Mouse (Mus musculus): ENCODE data around the gene Nap1l5. TPM values are rescaled to one million over a fixed set of nuclear protein-coding genes. Genes with fewer than 3 reads are reported as not detected.

Nap1l5 gene
- polyA plus RNA-seq (2015; fragmentation: Nextera tagmentation; extraction: Ambion mirVana) = 0.19 and 0.22 TPM in 2 replicates

DNA sequence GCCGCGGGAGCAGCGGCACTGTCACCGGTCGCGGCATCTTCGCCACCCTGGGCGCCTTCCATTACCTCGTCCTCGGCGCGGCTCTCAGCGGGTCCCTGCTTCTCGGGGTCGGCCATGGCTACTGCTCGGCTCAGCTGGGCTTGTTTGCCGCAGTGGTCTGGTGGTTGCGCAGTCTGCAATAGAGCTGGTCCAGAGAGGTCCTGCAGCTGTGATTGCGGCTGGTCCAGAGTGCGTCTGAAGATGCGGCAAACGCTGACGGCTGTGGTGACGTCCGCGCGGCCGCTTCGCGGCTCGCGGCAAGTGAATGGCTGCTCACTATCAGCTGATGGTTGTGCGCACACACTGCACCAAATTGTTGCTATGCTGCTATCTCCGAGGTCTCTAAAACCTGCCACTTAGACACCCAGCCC is at the start of gene Nap1l5:
TSS of gene Nap1l5 (minus strand) at position 225 of the 410 bp plus-strand sequence.
- Histone ChIP-seq H3K4me2 (ENCODE audit: low read depth, low read length) (peak within 1 kb of the TSS; percentile 50), H3K36me3 (replicated peaks; ENCODE audit: insufficient read depth, low read length) (no peaks in the 10 kb centered on the region; the same call in 1 of the 2 replicates), H3K27me3 (ENCODE audit: insufficient read depth, low read length) (no peaks in the 10 kb centered on the region), H3K9ac (replicated peaks) (no peak within 1 kb of the TSS), H3K27ac (ENCODE audit: low read depth) (no peak within 1 kb of the TSS), H3K9me3 (ENCODE audit: low read length) (no peaks in the 10 kb centered on the region), H3K4me3 (ENCODE audit: low read depth, low read length) (peak within 1 kb of the TSS; percentile 24), H3K4me1 (ENCODE audit: insufficient read depth) (no peaks in the 10 kb centered on the region)
- ATAC-seq = no peak
- TF ChIP-seq CTCF (IDR thresholded peaks at IDR 0.05; ENCODE audit: low read depth) (no peak), EP300 (IDR thresholded peaks at IDR 0.05; ENCODE audit: low read depth) (no peak)
- 67% methylated on average over 34 of the region's 34 CpGs for WGBS (ENCODE audit: insufficient replicate concordance)
- DNase-seq = no peak

DNA sequence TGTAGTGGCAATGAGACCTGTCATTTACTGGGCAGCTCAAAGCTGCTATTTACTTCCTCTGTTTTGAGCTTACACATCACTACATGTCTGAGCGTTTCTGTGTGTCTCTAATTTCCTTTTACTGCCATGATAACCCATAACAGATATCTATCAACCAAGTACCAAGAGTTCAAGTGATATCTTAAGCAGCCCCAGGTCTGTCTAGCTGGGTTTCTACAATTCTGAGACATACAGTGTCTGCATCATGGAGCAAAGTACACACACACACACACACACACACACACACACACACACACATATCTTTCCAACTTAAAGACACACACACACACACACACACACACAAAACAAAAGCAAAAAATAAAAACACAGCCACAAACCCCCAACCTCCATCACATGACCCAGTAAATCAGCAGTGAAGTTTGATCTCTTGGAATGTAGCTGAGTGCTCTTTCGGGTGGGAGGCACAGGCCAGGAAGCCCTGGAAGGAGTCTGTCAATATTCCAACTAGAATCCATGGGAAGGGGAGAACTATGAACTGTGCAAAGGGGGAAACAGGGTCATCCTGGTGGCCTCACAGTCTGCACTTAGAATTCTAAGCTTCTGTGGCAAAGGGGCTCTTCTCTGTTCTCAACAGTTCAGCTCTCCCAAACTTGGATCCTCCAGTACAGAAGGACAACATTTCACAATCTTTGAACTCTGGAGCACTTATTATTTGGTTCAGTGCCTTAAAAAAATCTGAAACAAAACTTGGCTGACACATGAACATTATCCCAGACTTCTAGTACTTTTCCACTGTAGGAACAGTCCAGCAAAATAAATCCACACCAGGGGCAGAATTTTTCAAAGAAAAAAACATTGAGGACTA is 44.5 kb upstream of the Nap1l5 start:
- Histone ChIP-seq H3K9me3 (ENCODE audit: low read length) (0 out of 2 replicates have a peak, but pooled peaks cover 4% of the 10 kb centered on the region), H3K36me3 (replicated peaks; ENCODE audit: insufficient read depth, low read length) (peaks cover 6% of the 10 kb centered on the region), H3K27me3 (ENCODE audit: insufficient read depth, low read length) (no peaks in the 10 kb centered on the region), H3K4me1 (ENCODE audit: insufficient read depth) (no peaks in the 10 kb centered on the region), H3K4me3 (ENCODE audit: low read depth, low read length) (no peak overlapping the region), H3K9ac (replicated peaks) (no peak overlapping the region), H3K4me2 (ENCODE audit: low read depth, low read length) (no peak overlapping the region), H3K27ac (ENCODE audit: low read depth) (peak overlapping the region; percentile 61)
- TF ChIP-seq CTCF (IDR thresholded peaks at IDR 0.05; ENCODE audit: low read depth) = no peak
- TF ChIP-seq EP300 (IDR thresholded peaks at IDR 0.05; ENCODE audit: low read depth) = no peak
- ATAC-seq (peak; percentile 76), DNase-seq (peak; percentile 17)
- 26% methylated on average over 2 of the region's 2 CpGs for WGBS (ENCODE audit: insufficient replicate concordance)

DNA sequence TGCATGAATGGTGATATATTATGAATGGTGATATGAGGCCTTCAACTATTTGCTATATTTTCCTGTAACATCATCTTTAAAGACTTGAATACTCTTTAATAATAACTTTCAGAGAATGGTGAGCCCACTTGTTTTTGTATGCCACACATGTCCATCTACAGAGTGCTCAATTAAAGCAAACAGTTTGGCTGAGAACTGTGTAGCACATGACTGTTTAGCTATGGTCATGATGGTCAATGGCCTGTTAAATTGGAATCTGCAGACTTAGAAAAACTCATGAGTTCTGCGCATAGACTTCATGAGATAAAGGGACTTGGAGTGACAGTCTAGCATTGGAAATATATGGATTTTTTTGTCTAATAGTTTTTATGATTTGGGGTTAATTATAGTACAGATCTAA is 43.5 kb upstream of the Nap1l5 start:
- peaks cover 8% of the 10 kb centered on the region for H3K36me3 ChIP-seq (replicated peaks; ENCODE audit: insufficient read depth, low read length)
- H3K27me3 ChIP-seq (ENCODE audit: insufficient read depth, low read length) = no peaks in the 10 kb centered on the region
- no peaks in the 10 kb centered on the region for H3K4me1 ChIP-seq (ENCODE audit: insufficient read depth)
- no peak overlapping the region for H3K4me3 ChIP-seq (ENCODE audit: low read depth, low read length)
- DNase-seq (no peak), ATAC-seq (no peak)
- H3K9me3 ChIP-seq (ENCODE audit: low read length) = 0 out of 2 replicates have a peak, but pooled peaks cover 4% of the 10 kb centered on the region
- no peak overlapping the region for H3K9ac ChIP-seq (replicated peaks)
- no peak overlapping the region for H3K4me2 ChIP-seq (ENCODE audit: low read depth, low read length)
- no peak for TF ChIP-seq EP300 (IDR thresholded peaks at IDR 0.05; ENCODE audit: low read depth)
- TF ChIP-seq CTCF (IDR thresholded peaks at IDR 0.05; ENCODE audit: low read depth) = no peak
- H3K27ac ChIP-seq (ENCODE audit: low read depth) = no peak overlapping the region
- WGBS (ENCODE audit: insufficient replicate concordance) = 80% methylated on average over 1 of the region's 1 CpGs

DNA sequence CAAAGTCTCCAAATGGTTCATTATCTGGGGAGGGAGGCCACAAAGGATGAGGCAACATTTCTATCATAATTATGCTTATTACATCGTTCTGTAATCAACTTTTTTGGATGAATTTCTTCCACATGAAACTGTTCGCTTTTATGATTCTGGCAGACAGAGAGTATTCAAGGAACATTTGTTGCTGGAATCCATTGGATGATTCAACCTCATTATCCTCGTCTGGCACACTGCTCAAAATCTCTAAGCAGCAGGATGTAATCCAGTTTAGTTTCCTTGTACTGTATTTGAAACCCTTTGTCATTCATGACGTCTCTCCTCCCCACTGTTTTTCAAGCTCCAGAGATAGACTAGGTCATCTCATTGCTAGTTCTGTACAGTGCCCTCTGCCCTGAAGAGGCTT is 40.0 kb upstream of the Nap1l5 start:
- no peak overlapping the region for H3K4me3 ChIP-seq (ENCODE audit: low read depth, low read length)
- H3K4me1 ChIP-seq (ENCODE audit: insufficient read depth) = no peaks in the 10 kb centered on the region
- peaks cover 12% of the 10 kb centered on the region for H3K36me3 ChIP-seq (replicated peaks; ENCODE audit: insufficient read depth, low read length)
- no peak overlapping the region for H3K4me2 ChIP-seq (ENCODE audit: low read depth, low read length)
- ATAC-seq = no peak
- no peak overlapping the region for H3K27ac ChIP-seq (ENCODE audit: low read depth)
- 0 out of 2 replicates have a peak, but pooled peaks cover 4% of the 10 kb centered on the region for H3K9me3 ChIP-seq (ENCODE audit: low read length)
- H3K9ac ChIP-seq (replicated peaks) = no peak overlapping the region
- TF ChIP-seq EP300 (IDR thresholded peaks at IDR 0.05; ENCODE audit: low read depth) (no peak), CTCF (IDR thresholded peaks at IDR 0.05; ENCODE audit: low read depth) (no peak)
- WGBS (ENCODE audit: insufficient replicate concordance) = 69% methylated on average over 4 of the region's 4 CpGs
- H3K27me3 ChIP-seq (ENCODE audit: insufficient read depth, low read length) = no peaks in the 10 kb centered on the region
- no peak for DNase-seq

DNA sequence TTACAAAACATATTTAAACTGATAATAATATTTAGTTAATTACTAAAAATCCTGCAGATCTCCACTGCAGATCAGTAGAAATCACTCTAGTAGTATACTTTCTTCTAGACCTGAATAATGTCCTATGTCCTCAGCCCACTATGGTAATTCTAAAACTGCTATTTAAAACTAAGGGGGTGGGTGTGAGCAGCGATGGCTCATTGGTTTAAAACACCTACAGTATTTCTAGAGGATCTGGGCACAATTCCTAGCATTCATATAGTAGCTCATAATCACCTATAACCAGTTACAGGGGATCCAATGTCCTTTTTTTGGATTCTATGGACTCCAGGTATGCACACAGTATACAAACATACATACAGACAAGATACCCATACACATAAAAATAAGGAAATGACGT is 39.4 kb upstream of the Nap1l5 start:
- no peak for ATAC-seq
- H3K4me2 ChIP-seq (ENCODE audit: low read depth, low read length) = no peak overlapping the region
- H3K4me1 ChIP-seq (ENCODE audit: insufficient read depth) = no peaks in the 10 kb centered on the region
- H3K9ac ChIP-seq (replicated peaks) = no peak overlapping the region
- no peaks in the 10 kb centered on the region for H3K27me3 ChIP-seq (ENCODE audit: insufficient read depth, low read length)
- 0 out of 2 replicates have a peak, but pooled peaks cover 4% of the 10 kb centered on the region for H3K9me3 ChIP-seq (ENCODE audit: low read length)
- H3K36me3 ChIP-seq (replicated peaks; ENCODE audit: insufficient read depth, low read length) = peaks cover 12% of the 10 kb centered on the region
- DNase-seq = no peak
- no peak for TF ChIP-seq CTCF (IDR thresholded peaks at IDR 0.05; ENCODE audit: low read depth)
- TF ChIP-seq EP300 (IDR thresholded peaks at IDR 0.05; ENCODE audit: low read depth) = no peak
- 61% methylated on average over 2 of the region's 2 CpGs for WGBS (ENCODE audit: insufficient replicate concordance)
- no peak overlapping the region for H3K4me3 ChIP-seq (ENCODE audit: low read depth, low read length)
- H3K27ac ChIP-seq (ENCODE audit: low read depth) = no peak overlapping the region

DNA sequence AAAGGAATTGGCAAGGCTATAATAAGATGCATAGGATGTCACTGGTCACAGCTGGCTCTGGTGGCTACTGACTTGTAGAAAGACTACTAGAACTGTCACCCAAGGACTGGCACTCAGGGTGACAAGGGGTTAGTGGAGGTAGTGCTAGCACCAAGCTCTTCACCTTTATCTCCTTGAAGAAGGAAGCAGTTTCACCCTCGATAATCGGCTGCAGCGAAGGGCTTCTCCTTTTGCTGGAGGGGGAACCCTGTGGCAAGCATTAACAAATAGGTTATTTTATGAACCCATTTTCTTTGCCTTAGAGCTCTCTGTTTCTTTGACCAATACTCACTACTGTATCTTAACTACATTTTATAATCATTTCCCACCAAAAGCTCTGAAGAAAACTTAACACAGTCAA is 37.1 kb upstream of the Nap1l5 start:
- ATAC-seq = no peak
- 37% methylated on average over 3 of the region's 3 CpGs for WGBS (ENCODE audit: insufficient replicate concordance)
- H3K27ac ChIP-seq (ENCODE audit: low read depth) = no peak overlapping the region

More for the DNA sequence above, 37.1 kb upstream of the Nap1l5 start:
- H3K27me3 ChIP-seq (ENCODE audit: insufficient read depth, low read length) = no peaks in the 10 kb centered on the region
- H3K4me3 ChIP-seq (ENCODE audit: low read depth, low read length) = no peak overlapping the region
- H3K4me1 ChIP-seq (ENCODE audit: insufficient read depth) = no peaks in the 10 kb centered on the region
- H3K9ac ChIP-seq (replicated peaks) = no peak overlapping the region
- peaks cover 12% of the 10 kb centered on the region for H3K36me3 ChIP-seq (replicated peaks; ENCODE audit: insufficient read depth, low read length)
- no peak overlapping the region for H3K4me2 ChIP-seq (ENCODE audit: low read depth, low read length)
- no peak for DNase-seq
- TF ChIP-seq CTCF (IDR thresholded peaks at IDR 0.05; ENCODE audit: low read depth) (no peak), EP300 (IDR thresholded peaks at IDR 0.05; ENCODE audit: low read depth) (no peak)
- H3K9me3 ChIP-seq (ENCODE audit: low read length) = 0 out of 2 replicates have a peak, but pooled peaks cover 4% of the 10 kb centered on the region

Data from liver, postnatal 0 days (tissue).